Mouse (Mus musculus) limb, embryonic 13.5 days (tissue): ENCODE data around the gene Lrrc71. TPM values are rescaled to one million over a fixed set of nuclear protein-coding genes. Genes with fewer than 3 reads are reported as not detected.

ENCODE experiments used
- ATAC-seq: fragments of 200-750 bp; cut with Nextera tagmentation; 2 replicates; pipeline ENCODE4 v1.8.0; 2017; ENCODE audit warnings: low read depth, moderate number of reproducible peaks, moderate TSS enrichment; ENCODE audit not compliant: low FRiP score
- H3K27ac ChIP-seq: fragments of 300-500 bp; sonication (generic); 2 replicates; pipeline ENCODE4 v1.5.1; 2015; ENCODE audit warnings: inconsistent platforms, mild to moderate bottlenecking, moderate library complexity
- H3K27me3 ChIP-seq: fragments of 300-500 bp; sonication (generic); 2 replicates; pipeline ENCODE4 v1.6.1; 2015; ENCODE audit warnings: mild to moderate bottlenecking, inconsistent platforms
- H3K36me3 ChIP-seq: fragments of 300-500 bp; sonication (generic); 2 replicates; pipeline ENCODE4 v1.6.1; 2015; ENCODE audit warnings: inconsistent platforms, mild to moderate bottlenecking, moderate library complexity
- H3K4me1 ChIP-seq: fragments of 300-500 bp; sonication (generic); 2 replicates; pipeline ENCODE4 v1.6.1; 2015; ENCODE audit warnings: inconsistent platforms
- H3K4me2 ChIP-seq: fragments of 300-500 bp; sonication (generic); replicated peaks from 2 replicates; pipeline ENCODE4 v1.6.1; 2015; ENCODE audit warnings: inconsistent platforms, mild to moderate bottlenecking, moderate library complexity
- H3K4me3 ChIP-seq: fragments of 300-500 bp; sonication (generic); 2 replicates; pipeline ENCODE4 v1.5.1; 2015; ENCODE audit warnings: moderate library complexity, mild to moderate bottlenecking, inconsistent platforms
- H3K9ac ChIP-seq: fragments of 300-500 bp; sonication (generic); 2 replicates; pipeline ENCODE4 v1.6.1; 2015; ENCODE audit warnings: mild to moderate bottlenecking, inconsistent platforms
- H3K9me3 ChIP-seq: fragments of 300-500 bp; sonication (generic); 2 replicates; pipeline ENCODE4 v1.6.1; 2016; ENCODE audit warnings: inconsistent platforms
- WGBS: fragments of 180-500 bp; shearing (Covaris S2); methylation state at CpG from one replicate; pipeline ENCODE4 v1.1.7; 2015; 5-methylcytosine and 5-hydroxymethylcytosine counted together
- polyA plus RNA-seq: library from polyadenylated mRNA; unstranded; fragments of >200 nt; fragmentation: Nextera tagmentation; extraction: Ambion mirVana; gene quantifications from 2 replicates; pipeline ENCODE4 v1.2.1, GENCODE M21; 2015

Lrrc71 gene
- polyA plus RNA-seq: 0.36 and 0.61 TPM in 2 replicates

GRCm38 (mm10) chr3:87748431-87748830, at the start of gene Lrrc71:
TSS of gene Lrrc71 (minus strand) at chr3:87748625.
- 49% methylated on average over 13 of the region's 13 CpGs for WGBS
- no peaks in the 10 kb centered on the region for H3K27me3 ChIP-seq
- H3K4me2 ChIP-seq: no peak within 1 kb of the TSS
- H3K9me3 ChIP-seq: no peaks in the 10 kb centered on the region
- no peak within 1 kb of the TSS for H3K4me3 ChIP-seq
- no peak within 1 kb of the TSS for H3K27ac ChIP-seq
- 0 out of 2 replicates have a peak, but pooled peaks have one; percentile 12 for ATAC-seq
- no peak within 1 kb of the TSS for H3K9ac ChIP-seq
- H3K4me1 ChIP-seq: peaks cover 19% of the 10 kb centered on the region
- peaks cover 33% of the 10 kb centered on the region for H3K36me3 ChIP-seq

DNA sequence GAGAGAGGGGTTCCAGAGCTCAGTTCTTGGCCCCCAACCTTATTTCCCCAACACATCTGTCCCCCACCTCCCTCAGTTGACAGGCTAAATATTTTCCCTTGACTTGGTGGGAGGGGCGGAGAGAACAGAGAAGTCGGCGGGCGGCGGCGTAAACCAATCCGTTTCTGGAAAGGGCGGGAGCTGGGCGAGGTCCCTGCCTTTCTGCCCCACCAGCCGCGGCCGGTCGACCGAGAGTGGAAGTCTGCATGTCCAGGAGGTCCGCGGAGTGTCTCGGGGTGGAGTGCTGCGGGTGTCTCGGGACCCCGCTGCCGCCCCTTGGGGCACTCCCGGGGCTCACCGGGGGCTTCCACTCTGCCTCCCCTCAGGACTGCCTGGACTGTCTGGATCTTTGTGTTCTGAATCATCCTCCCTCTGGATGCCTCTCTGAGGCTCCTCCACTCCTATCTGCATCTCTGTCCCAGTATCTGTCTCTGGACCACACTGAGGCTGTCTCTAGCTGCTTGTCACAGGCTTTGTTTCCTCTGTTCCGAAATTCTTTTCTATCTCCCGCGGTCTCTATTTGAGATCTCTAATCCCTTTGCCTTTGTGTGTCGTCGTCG, 48.4 kb upstream of the Lrrc71 start, which contains the start of gene Insrr:
Gene Insrr (plus strand): TSS at position 216 of the 599 bp plus-strand sequence.
- H3K27ac ChIP-seq: no peak within 1 kb of the TSS
- WGBS: 1% methylated on average over 29 of the region's 29 CpGs
- H3K9ac ChIP-seq: peak within 1 kb of the TSS; percentile 62

GRCm38 (mm10) chr3:87795336-87796277, 47.2 kb upstream of the Lrrc71 start:
- peaks cover 100% of the 10 kb centered on the region for H3K27me3 ChIP-seq
- peaks cover 36% of the 10 kb centered on the region for H3K4me1 ChIP-seq
- no peaks in the 10 kb centered on the region for H3K9me3 ChIP-seq
- ATAC-seq: 0 out of 2 replicates have a peak, but pooled peaks have one; percentile 1
- WGBS: 15% methylated on average over 33 of the region's 33 CpGs
- H3K4me2 ChIP-seq: peak overlapping the region; percentile 61
- no peaks in the 10 kb centered on the region for H3K36me3 ChIP-seq
- peak overlapping the region; percentile 38 for H3K4me3 ChIP-seq
- H3K9ac ChIP-seq: peak overlapping the region; percentile 55; the same call in 1 of the 2 replicates
- H3K27ac ChIP-seq: no peak overlapping the region

More for the DNA sequence above, 48.4 kb upstream of the Lrrc71 start, which contains the start of gene Insrr:
- peak within 1 kb of the TSS; percentile 75 for H3K4me2 ChIP-seq
- ATAC-seq: no peak
- peaks cover 100% of the 10 kb centered on the region for H3K27me3 ChIP-seq
- H3K4me1 ChIP-seq: peaks cover 36% of the 10 kb centered on the region
- no peaks in the 10 kb centered on the region for H3K9me3 ChIP-seq
- no peaks in the 10 kb centered on the region for H3K36me3 ChIP-seq
- peak within 1 kb of the TSS; percentile 44 for H3K4me3 ChIP-seq

DNA sequence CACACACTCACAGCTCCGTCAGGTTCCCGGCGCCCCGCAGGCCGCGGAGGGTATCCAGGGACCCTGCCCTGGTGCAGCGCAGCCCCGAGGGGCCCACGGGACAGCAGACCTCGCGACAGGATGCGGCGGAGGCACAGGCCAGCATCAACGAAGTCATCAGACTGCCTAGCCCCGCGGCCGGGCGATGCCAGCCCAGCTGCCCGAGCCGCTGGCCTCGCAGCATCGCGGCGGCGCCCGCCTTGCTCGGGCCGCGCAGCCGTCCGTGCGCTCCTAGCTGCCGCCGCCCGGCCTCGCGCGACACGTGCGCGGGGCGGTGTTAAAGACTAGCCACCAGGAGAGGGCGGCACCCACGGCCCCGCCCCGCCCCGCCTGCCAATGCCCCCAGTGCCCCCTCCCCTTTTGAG, 46.5 kb upstream of the Lrrc71 start, which contains the start of gene Ntrk1:
Gene Ntrk1 (minus strand): TSS at position 241 of the 404 bp plus-strand sequence.
- Histone ChIP-seq H3K27ac (no peak within 1 kb of the TSS), H3K9ac (peak within 1 kb of the TSS; percentile 55)
- 0 out of 2 replicates have a peak, but pooled peaks have one; percentile 15 for ATAC-seq

GRCm38 (mm10) chr3:87789768-87790167, 41.3 kb upstream of the Lrrc71 start:
- Histone ChIP-seq H3K9me3 (no peaks in the 10 kb centered on the region), H3K27me3 (peaks cover 48% of the 10 kb centered on the region), H3K4me3 (no peak overlapping the region), H3K4me1 (peaks cover 25% of the 10 kb centered on the region), H3K4me2 (no peak overlapping the region), H3K27ac (no peak overlapping the region), H3K36me3 (no peaks in the 10 kb centered on the region), H3K9ac (no peak overlapping the region)
- 25% methylated on average over 5 of the region's 5 CpGs for WGBS
- no peak for ATAC-seq

More for the DNA sequence above, 46.5 kb upstream of the Lrrc71 start, which contains the start of gene Ntrk1:
- peak within 1 kb of the TSS; percentile 38 for H3K4me3 ChIP-seq
- peaks cover 38% of the 10 kb centered on the region for H3K4me1 ChIP-seq
- H3K27me3 ChIP-seq: peaks cover 95% of the 10 kb centered on the region
- no peaks in the 10 kb centered on the region for H3K9me3 ChIP-seq
- H3K4me2 ChIP-seq: peak within 1 kb of the TSS; percentile 61
- H3K36me3 ChIP-seq: no peaks in the 10 kb centered on the region
- under 1% methylated on average over 47 of the region's 47 CpGs for WGBS

DNA sequence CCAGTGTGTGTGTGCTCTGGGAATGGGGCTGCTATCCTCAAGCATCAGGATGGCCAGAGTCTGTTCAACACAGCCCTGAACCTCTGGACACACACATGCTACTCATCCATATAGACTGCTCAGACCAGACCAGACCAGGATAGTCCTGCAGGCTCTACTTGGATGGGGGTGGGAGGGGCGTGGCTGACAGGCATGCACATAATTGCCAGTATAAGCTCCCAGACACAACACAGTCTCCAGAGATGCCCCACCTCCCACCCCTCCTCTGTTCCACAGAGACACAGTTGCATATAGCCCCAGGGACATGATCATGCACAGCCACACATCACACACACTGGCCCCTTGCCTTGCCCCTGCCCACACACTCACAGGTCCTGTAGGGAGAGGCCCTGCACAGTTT, 40.8 kb upstream of the Lrrc71 start:
- no peak for ATAC-seq
- WGBS: 69% methylated on average over 1 of the region's 1 CpGs
- H3K4me2 ChIP-seq: no peak overlapping the region
- no peaks in the 10 kb centered on the region for H3K36me3 ChIP-seq
- no peak overlapping the region for H3K27ac ChIP-seq
- H3K9me3 ChIP-seq: no peaks in the 10 kb centered on the region
- H3K4me1 ChIP-seq: peaks cover 22% of the 10 kb centered on the region
- no peak overlapping the region for H3K9ac ChIP-seq
- no peak overlapping the region for H3K4me3 ChIP-seq
- peaks cover 43% of the 10 kb centered on the region for H3K27me3 ChIP-seq

DNA sequence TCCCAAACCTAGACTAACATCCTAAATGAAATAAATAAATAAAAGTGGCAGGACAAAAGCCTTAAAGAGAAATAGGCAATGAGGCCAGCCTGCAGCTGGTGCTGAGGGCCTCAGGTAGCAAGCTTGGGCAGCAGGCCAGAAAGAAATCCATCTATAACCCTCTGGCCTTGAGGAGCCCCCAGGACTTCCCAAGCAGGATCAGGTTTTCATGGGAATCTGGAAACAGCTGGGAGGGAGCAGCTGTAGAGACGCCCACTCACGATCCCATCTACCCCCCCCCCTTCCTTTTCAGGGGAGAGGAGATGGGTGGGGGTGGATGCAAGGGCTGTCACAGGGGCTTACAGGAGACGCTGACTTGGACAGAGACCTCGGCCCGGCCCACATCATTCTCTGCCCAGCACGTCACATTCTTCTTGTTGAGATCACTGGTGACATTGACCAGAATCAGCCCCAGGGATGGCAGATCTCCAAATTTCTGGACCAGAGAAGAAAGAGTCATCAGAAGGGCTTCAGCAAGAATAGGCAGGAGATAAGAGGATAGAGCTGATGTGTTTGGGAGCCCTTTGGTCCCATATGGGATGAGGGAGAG, 37.3 kb upstream of the Lrrc71 start:
- WGBS: 44% methylated on average over 6 of the region's 6 CpGs
- no peak overlapping the region for H3K4me2 ChIP-seq
- H3K27ac ChIP-seq: no peak overlapping the region
- no peaks in the 10 kb centered on the region for H3K36me3 ChIP-seq
- H3K9ac ChIP-seq: no peak overlapping the region
- peaks cover 22% of the 10 kb centered on the region for H3K4me1 ChIP-seq
- H3K4me3 ChIP-seq: no peak overlapping the region
- peaks cover 8% of the 10 kb centered on the region for H3K27me3 ChIP-seq
- ATAC-seq: peak; percentile 78
- H3K9me3 ChIP-seq: no peaks in the 10 kb centered on the region

DNA sequence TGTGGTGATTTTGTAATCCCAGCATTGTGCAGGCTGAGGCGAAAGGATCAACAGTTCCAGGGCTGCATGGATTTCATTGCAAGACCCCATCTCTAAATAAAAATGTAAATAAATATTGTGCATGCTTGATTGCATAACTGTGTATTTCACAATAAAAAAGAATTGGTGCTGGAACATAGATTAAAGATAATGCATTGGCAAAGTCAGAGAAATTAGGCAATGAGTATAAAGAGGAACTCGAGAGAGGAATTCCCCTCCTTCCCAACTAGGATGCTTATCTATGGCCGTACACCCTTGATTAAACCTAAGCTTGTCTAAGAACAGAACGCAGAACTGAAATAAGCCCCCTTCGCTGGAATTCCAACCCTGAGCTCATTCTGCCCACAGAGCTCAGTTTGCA, 36.7 kb upstream of the Lrrc71 start:
- Histone ChIP-seq H3K4me1 (peaks cover 22% of the 10 kb centered on the region), H3K27me3 (peaks cover 8% of the 10 kb centered on the region), H3K4me2 (no peak overlapping the region), H3K9ac (no peak overlapping the region), H3K9me3 (no peaks in the 10 kb centered on the region), H3K4me3 (no peak overlapping the region), H3K27ac (no peak overlapping the region), H3K36me3 (no peaks in the 10 kb centered on the region)
- 74% methylated on average over 5 of the region's 5 CpGs for WGBS
- ATAC-seq: no peak

- H3K4me2 ChIP-seq: no peak overlapping the region
- H3K27ac ChIP-seq: no peak overlapping the region
- H3K9ac ChIP-seq: no peak overlapping the region
- peaks cover 11% of the 10 kb centered on the region for H3K4me1 ChIP-seq
- no peaks in the 10 kb centered on the region for H3K9me3 ChIP-seq
- H3K36me3 ChIP-seq: no peaks in the 10 kb centered on the region
- no peak for ATAC-seq
- H3K27me3 ChIP-seq: peaks cover 25% of the 10 kb centered on the region
- H3K4me3 ChIP-seq: no peak overlapping the region
- WGBS: 83% methylated on average over 25 of the region's 25 CpGs
Measured at GRCm38 (mm10) chr3:87783282-87784023, 35.0 kb upstream of the Lrrc71 start.

DNA sequence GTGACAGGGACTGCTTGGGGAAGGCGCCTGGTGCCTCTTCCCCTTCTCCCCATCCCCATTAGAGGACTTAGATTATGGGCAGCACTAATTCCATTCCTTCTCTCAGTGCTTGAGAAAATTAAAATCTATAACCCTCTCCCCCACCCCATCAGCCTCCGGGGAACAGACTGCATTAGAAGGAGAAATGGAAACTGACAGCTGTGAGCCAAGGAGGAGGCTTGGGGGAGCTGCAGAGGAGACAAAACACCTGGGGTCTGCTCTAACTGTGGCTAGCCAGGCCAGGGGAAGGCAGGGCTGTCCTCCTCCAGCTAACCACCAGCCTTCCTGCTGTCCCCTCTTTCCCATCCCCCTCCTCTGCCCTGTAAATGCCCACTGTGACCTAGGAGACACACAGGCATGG, 30.7 kb upstream of the Lrrc71 start:
- H3K27me3 ChIP-seq: peaks cover 55% of the 10 kb centered on the region
- H3K27ac ChIP-seq: no peak overlapping the region
- H3K9ac ChIP-seq: no peak overlapping the region
- no peaks in the 10 kb centered on the region for H3K9me3 ChIP-seq
- no peak overlapping the region for H3K4me2 ChIP-seq
- no peaks in the 10 kb centered on the region for H3K36me3 ChIP-seq
- no peak overlapping the region for H3K4me3 ChIP-seq
- WGBS: 38% methylated on average over 2 of the region's 2 CpGs
- H3K4me1 ChIP-seq: 0 out of 2 replicates have a peak, but pooled peaks cover 3% of the 10 kb centered on the region
- ATAC-seq: no peak

- H3K4me1 ChIP-seq: 0 out of 2 replicates have a peak, but pooled peaks cover 3% of the 10 kb centered on the region
- no peak for ATAC-seq
- H3K9ac ChIP-seq: no peak overlapping the region
- H3K4me2 ChIP-seq: peak overlapping the region; percentile 2; the same call in 1 of the 2 replicates
- no peaks in the 10 kb centered on the region for H3K36me3 ChIP-seq
- WGBS: 53% methylated on average over 23 of the region's 23 CpGs
- H3K9me3 ChIP-seq: no peaks in the 10 kb centered on the region
- no peak overlapping the region for H3K27ac ChIP-seq
- no peak overlapping the region for H3K4me3 ChIP-seq
- H3K27me3 ChIP-seq: peaks cover 55% of the 10 kb centered on the region
Measured at GRCm38 (mm10) chr3:87778283-87778682, 29.9 kb upstream of the Lrrc71 start.
